Mouse (Mus musculus) stomach, postnatal 0 days (tissue): ENCODE data around the gene Mas1. TPM values are rescaled to one million over a fixed set of nuclear protein-coding genes. Genes with fewer than 3 reads are reported as not detected.

Experiments used
- ATAC-seq: fragments of 200-750 bp; cut with Nextera tagmentation; 2 replicates; pipeline ENCODE4 v1.8.0; 2017; ENCODE audit not compliant: low FRiP score, low TSS enrichment
- DNase-seq: peaks from one replicate; pipeline ENCODE4 v3.0.0-alpha.2; 2016; ENCODE audit warnings: low spot score
- H3K27ac ChIP-seq: fragments of 300-500 bp; sonication (generic); replicated peaks from 2 replicates; pipeline ENCODE4 v1.5.1; 2014; ENCODE audit warnings: mild to moderate bottlenecking, control low read depth
- H3K27me3 ChIP-seq: fragments of 300-500 bp; sonication (generic); 2 replicates; pipeline ENCODE4 v1.6.1; 2014; ENCODE audit warnings: low read length; ENCODE audit not compliant: control insufficient read depth, insufficient read depth
- H3K36me3 ChIP-seq: fragments of 300-500 bp; sonication (generic); 2 replicates; pipeline ENCODE4 v1.6.1; 2014; ENCODE audit warnings: low read length, mixed read lengths; ENCODE audit not compliant: control insufficient read depth, insufficient read depth
- H3K4me1 ChIP-seq: fragments of 300-500 bp; sonication (generic); replicated peaks from 2 replicates; pipeline ENCODE4 v1.6.1; 2014; ENCODE audit warnings: antibody characterized with exemption; ENCODE audit not compliant: control insufficient read depth, insufficient read depth
- H3K4me2 ChIP-seq: fragments of 300-500 bp; sonication (generic); replicated peaks from 2 replicates; pipeline ENCODE4 v1.6.1; 2014; ENCODE audit warnings: low read depth, mild to moderate bottlenecking, control low read depth, moderate library complexity
- H3K4me3 ChIP-seq: fragments of 300-500 bp; sonication (generic); 2 replicates; pipeline ENCODE4 v1.5.1; 2014; ENCODE audit warnings: low read depth, low read length, control low read depth
- H3K9ac ChIP-seq: fragments of 300-500 bp; sonication (generic); 2 replicates; pipeline ENCODE4 v1.6.1; 2014; ENCODE audit warnings: mild to moderate bottlenecking, low read length, control low read depth, mixed read lengths
- H3K9me3 ChIP-seq: fragments of 300-500 bp; sonication (generic); 2 replicates; pipeline ENCODE4 v1.6.1; 2016; ENCODE audit warnings: low read length; ENCODE audit not compliant: control insufficient read depth
- CTCF ChIP-seq: IDR thresholded peaks from 2 replicates; pipeline ENCODE4 v1.5.1; 2016; ENCODE audit warnings: antibody characterized with exemption, low read depth, mild to moderate bottlenecking, moderate library complexity
- EP300 ChIP-seq: optimal IDR thresholded peaks from 2 replicates; pipeline ENCODE3; 2016; ENCODE audit warnings: antibody characterized with exemption
- WGBS: fragments of 180-500 bp; shearing (Covaris S2); extraction: QIAGEN DNeasy Blood & Tissue Kit; methylation state at CpG from one replicate; pipeline ENCODE4 v1.1.7; 2014; 5-methylcytosine and 5-hydroxymethylcytosine counted together
- microRNA-seq: library from miRNA; unstranded; fragments of <30 nt; microRNA quantifications from one replicate; pipeline ENCODE4, GENCODE M21; 2016
- polyA plus RNA-seq: library from polyadenylated mRNA; unstranded; fragments of >200 nt; fragmentation: Nextera tagmentation; extraction: Ambion mirVana; gene quantifications from 2 replicates; pipeline ENCODE4 v1.2.1, GENCODE M21; 2015

The Mas1 gene
- polyA plus RNA-seq, 1 experiment from 2014 or later, result 0.12 TPM

DNA sequence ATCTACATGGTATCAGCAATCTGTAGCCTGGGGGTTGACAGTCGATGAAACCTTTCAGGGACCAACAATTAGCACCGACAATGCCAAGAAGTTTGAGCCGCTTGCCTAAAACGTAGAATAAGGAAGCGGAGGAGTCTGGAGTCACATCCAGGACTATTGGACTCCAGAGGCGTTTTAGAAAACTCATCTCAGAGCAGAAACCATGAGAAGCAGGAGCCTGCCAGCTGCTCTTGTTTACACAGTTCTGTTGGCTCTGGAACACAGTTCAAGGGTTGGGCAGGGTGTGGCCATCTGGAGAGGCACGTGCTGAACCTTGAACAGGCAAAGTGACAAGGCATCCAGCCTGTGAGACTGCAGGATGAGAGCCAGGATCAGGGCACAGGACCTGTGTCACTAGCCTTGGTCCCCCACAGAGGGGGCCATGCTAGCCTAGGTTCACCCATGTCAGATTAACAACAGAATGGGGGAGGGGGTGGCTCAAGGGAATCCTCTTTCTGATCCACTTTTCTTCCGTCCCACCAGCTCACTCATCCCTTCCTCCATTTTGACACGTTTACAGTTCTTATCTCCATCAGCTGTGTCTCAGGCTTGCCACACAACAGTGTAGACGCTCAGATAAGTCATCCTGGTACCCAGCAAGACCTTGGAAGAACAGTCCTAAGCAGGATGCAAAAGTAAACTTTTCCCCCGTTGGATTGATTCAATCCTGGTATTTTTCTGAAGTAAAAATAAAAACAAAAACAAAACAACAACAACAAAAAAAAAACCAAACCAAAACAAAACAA is 75.3 kb downstream of the Mas1 start:
- Histone ChIP-seq H3K36me3 (no peaks in the 10 kb centered on the region), H3K4me3 (no peak overlapping the region), H3K9me3 (no peaks in the 10 kb centered on the region), H3K4me1 (peaks cover 25% of the 10 kb centered on the region), H3K27ac (peak overlapping the region; percentile 88), H3K4me2 (peak overlapping the region; percentile 25; the same call in 1 of the 2 replicates), H3K27me3 (no peaks in the 10 kb centered on the region), H3K9ac (no peak overlapping the region)
- peak; percentile 93 for ATAC-seq
- 21% methylated on average over 11 of the region's 11 CpGs for WGBS
- TF ChIP-seq CTCF (no peak), EP300 (no peak)
- peak; percentile 91 for DNase-seq

DNA sequence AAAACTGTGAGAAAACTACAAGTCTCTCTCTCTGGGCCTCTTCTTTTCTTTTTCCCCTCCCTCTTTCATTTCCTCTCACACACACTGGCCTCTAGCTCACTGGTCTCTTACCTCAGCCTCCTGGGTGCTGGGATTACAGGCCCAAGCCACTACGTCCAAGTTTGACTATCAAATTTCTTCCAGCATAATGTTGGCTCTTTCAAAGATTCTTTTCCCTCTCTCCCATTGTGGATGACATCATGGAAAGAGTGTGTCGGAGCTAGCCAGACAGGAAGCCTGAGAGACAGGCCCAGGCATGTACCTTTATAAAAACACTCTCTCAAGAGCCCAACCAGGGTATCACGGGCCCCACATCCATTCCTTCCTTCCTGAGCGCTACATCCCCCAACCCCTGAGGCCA is 76.5 kb downstream of the Mas1 start:
- WGBS, result 22% methylated on average over 4 of the region's 4 CpGs
- ATAC-seq (peak; percentile 31; the same call in 1 of the 2 replicates), DNase-seq (no peak)
- Histone ChIP-seq H3K4me2 (no peak overlapping the region), H3K36me3 (no peaks in the 10 kb centered on the region), H3K27ac (peak overlapping the region; percentile 82), H3K9me3 (no peaks in the 10 kb centered on the region), H3K4me3 (no peak overlapping the region), H3K4me1 (peaks cover 25% of the 10 kb centered on the region), H3K27me3 (no peaks in the 10 kb centered on the region), H3K9ac (no peak overlapping the region)
- TF ChIP-seq EP300, result peak; percentile 36
- no peak for TF ChIP-seq CTCF

DNA sequence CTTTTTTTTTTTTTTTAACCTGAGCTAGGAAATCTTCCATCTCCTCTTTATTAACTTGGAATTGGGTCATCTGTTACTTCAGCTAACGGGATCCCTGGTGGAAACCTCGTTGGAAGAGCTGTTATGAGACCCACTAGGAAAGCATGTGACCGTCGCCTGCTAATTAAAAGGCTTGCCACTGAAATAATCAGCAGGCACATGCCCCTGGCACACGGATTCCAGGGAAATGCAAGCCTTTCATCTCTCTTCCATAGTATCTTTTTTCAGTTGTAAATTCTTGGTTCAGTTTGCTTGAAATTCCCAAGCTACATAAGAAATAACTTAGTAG is 76.9 kb downstream of the Mas1 start:
- H3K4me1 ChIP-seq, result peaks cover 25% of the 10 kb centered on the region
- no peak overlapping the region for H3K4me3 ChIP-seq
- 32% methylated on average over 5 of the region's 5 CpGs for WGBS
- H3K36me3 ChIP-seq, result no peaks in the 10 kb centered on the region
- no peak overlapping the region for H3K4me2 ChIP-seq
- H3K9ac ChIP-seq, result no peak overlapping the region
- ATAC-seq (no peak), DNase-seq (no peak)
- no peaks in the 10 kb centered on the region for H3K27me3 ChIP-seq
- H3K27ac ChIP-seq, result peak overlapping the region; percentile 82
- H3K9me3 ChIP-seq, result no peaks in the 10 kb centered on the region
- no peak for TF ChIP-seq EP300

Small RNA genes within 50 kb of the gene (microRNA-seq; reads per million reads assigned to microRNA genes)
- gene Gm24085, result not detected

Other genes with a start within 250 kb of the Mas1 start
- 7.9 and 10.4 TPM in 2 replicates for gene Slc22a1, start 192.3 kb downstream of the Mas1 start, polyA plus RNA-seq
- 9.4 and 9.6 TPM in 2 replicates for gene Igf2r, start 98.5 kb downstream of the Mas1 start, polyA plus RNA-seq
- gene Mrgprh, start 7.9 kb upstream of the Mas1 start, polyA plus RNA-seq, result not detected in 2 replicates
- gene Pnldc1, start 42.1 kb upstream of the Mas1 start, polyA plus RNA-seq, result 0.45 and 0.63 TPM in 2 replicates
- 225 and 240 TPM in 2 replicates for gene Tcp1, start 47.6 kb upstream of the Mas1 start, polyA plus RNA-seq
- gene Mrpl18, start 48.2 kb upstream of the Mas1 start, polyA plus RNA-seq, result 93.7 and 101 TPM in 2 replicates
- gene Acat3, start 72.5 kb upstream of the Mas1 start, polyA plus RNA-seq, result 0.62 and 0.73 TPM in 2 replicates
- 76.0 and 81.8 TPM in 2 replicates for gene Acat2, start 92.6 kb upstream of the Mas1 start, polyA plus RNA-seq
- 75.2 and 75.4 TPM in 2 replicates for gene Wtap, start 126.0 kb upstream of the Mas1 start, polyA plus RNA-seq
- 176 and 186 TPM in 2 replicates for gene Sod2, start 138.7 kb upstream of the Mas1 start, polyA plus RNA-seq
- 0.12 TPM in 1 of 2 replicates, not detected in the other for gene Gpr31b, start 184.2 kb upstream of the Mas1 start, polyA plus RNA-seq
- 0.17 and 0.19 TPM in 2 replicates for gene Tcp10b, start 193.0 kb upstream of the Mas1 start, polyA plus RNA-seq